Mouse (Mus musculus): ENCODE data around the gene Vmn2r101.

Vmn2r101 gene

GRCm38 (mm10) chr17:19576927-19577326, at the start of gene Vmn2r101:
Gene Vmn2r101, plus strand, starts transcription at chr17:19577227.
- no peak for DNase-seq

GRCm38 (mm10) chr17:19629328-19629727, 52.3 kb downstream of the Vmn2r101 start:
- no peak for DNase-seq

- DNase-seq = no peak
Measured at GRCm38 (mm10) chr17:19658447-19658846, 81.4 kb downstream of the Vmn2r101 start.

- DNase-seq = no peak
Measured at GRCm38 (mm10) chr17:19660028-19660427, 83.0 kb downstream of the Vmn2r101 start, which contains the start of gene Vmn2r102. Gene Vmn2r102, plus strand, starts transcription at chr17:19660328.

All from thymus, postnatal 25 days (tissue).